Mouse (Mus musculus) left cerebral cortex, postnatal 36 days (tissue): ENCODE data around the gene Cd83. TPM values are rescaled to one million over a fixed set of nuclear protein-coding genes. Genes with fewer than 3 reads are reported as not detected.
A peak's percentile ranks its signal among the peaks of the same experiment; 100 is the strongest.

Source experiments
- DNase-seq, 2 experiments: peaks; one replicate each; pipeline ENCODE4 v3.0.0; 2021 to 2022; ENCODE audit warnings: low spot score in 2 of 2, mixed read lengths in 1 of 2
- intact Hi-C: fragments of 180-260 bp; cut with DNase I; formaldehyde crosslinking; loops from one replicate; pipeline ENCODE4 v1.15.1; 2025
- total RNA-seq, 2 experiments: library from RNA; stranded (reverse); gene quantifications; 2 replicates each; pipeline ENCODE4 v1.2.3; 2021

Cd83 gene
- total RNA-seq, 2 experiments from 2014 or later, result 7.7 to 9.6 TPM

DNA sequence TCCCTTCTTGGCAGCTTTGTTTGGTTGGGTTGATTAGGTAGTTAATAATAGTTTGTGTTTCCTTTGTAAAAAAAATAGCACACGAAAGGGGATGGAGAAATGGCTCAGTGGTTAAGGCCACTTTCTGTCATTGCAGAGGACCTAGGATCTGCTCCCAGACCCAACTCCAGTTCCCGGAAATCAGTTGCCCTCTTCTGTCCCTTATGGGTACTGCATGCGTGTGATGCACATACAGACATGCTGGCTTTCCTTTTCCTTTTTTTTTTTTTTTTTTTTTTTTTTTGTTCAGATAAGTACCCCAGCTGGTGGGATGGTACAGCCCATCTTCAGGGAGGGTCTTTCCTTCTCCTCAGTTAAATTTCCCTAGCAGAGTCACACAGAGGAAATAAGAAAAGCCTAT, 20.1 kb downstream of the Cd83 start:
- DNase-seq, result no peak
- intact Hi-C loops, result no loop called here

DNA sequence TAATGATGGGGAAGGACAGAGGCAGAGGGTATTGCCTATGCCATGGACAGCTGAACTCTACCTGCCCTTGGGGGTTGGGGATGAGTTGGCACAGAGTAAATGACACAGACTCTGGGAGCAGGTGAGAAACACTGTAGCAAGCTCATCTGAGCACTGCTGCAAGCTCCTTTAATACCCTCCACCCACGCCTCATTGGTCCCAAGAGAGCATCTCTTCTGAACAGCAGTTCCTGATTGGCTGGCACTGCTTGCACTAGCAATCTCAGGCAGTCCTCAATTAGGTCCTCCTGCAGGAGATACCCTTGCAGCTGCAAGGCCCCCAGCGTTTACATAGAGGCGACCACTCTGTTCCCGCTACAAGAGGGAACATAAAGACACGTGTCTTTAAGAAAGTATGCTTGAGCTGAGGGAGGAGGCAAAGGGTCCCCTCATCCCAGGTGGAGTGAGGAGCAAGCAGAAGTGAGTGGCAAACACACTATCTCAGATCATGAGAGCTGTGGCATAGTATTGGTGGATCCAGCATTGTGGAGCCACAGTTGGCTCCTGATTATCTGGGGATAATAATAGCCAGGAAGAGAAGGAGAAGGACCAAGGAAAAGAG, 20.7 kb downstream of the Cd83 start:
- intact Hi-C loops, result no loop called here
- no peak for DNase-seq

DNA sequence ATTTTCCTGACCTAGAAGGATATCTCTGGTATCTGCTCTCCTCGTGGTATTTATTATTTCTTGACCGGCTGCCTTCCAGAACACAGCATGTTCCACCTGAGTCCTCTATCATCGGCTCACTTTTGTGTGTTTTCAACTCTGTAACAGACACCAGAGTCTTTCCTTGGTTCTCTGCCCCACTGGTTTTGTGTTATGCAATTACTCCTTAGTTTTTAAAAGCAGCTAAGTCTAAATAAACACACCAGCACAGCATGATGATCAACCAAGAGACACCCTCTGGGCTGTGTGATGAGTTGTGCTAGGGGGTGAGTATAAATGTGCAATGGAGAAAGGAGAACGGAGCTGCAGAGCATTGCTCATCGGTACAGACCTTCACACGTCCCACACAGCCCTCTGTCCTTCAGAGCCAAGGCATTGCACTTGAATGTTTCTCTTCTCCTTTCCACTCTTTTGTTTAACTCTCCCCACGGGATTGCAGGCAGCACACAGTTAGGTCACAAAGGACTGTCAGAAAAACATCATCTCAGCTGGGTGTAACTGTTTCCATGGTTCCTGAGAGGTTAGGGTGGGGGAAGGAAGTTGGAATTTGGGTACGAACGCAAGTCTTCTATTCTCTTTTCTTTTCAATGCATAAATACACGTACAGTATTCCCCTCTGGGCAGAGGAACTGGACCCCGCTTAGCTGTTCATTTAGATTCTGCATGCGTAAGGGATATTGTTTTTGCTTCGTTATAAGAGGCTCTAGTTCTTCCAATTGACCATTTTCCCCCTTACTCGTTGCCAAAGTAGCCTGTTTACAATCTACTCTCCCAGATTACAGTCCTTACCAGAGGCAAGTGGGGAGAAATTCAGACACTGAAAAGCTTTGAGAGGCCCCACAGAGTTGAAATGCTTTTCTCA, 22.0 kb downstream of the Cd83 start:
- intact Hi-C loops, result no loop called here
- no peak for DNase-seq

GRCm38 (mm10) chr13:43807272-43807675, 22.7 kb downstream of the Cd83 start:
- intact Hi-C loops, result no loop called here
- DNase-seq, result no peak

- no peak for DNase-seq
- intact Hi-C loops, result no loop called here
Measured at GRCm38 (mm10) chr13:43810621-43811020, 26.0 kb downstream of the Cd83 start.

DNA sequence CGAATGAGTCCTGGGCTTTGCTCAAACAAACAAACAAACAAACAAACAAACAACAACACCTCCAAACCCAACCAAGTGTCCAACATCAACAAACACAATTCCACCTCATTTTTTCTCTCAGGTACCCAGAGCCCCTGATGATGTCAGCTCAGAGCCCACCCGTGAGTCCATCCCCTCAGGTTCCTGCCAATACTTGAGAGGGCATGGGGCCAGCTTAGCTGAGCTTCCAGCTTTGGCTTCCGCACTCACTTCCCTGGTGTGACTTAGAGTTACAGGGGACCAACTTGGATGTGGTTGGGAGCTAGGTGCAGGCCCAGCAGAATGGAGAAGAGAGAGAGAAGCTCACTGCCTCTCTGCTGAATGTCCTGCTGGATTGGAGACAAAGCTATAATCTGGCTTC, 27.3 kb downstream of the Cd83 start:
- DNase-seq, result no peak
- intact Hi-C loops, result no loop called here

DNA sequence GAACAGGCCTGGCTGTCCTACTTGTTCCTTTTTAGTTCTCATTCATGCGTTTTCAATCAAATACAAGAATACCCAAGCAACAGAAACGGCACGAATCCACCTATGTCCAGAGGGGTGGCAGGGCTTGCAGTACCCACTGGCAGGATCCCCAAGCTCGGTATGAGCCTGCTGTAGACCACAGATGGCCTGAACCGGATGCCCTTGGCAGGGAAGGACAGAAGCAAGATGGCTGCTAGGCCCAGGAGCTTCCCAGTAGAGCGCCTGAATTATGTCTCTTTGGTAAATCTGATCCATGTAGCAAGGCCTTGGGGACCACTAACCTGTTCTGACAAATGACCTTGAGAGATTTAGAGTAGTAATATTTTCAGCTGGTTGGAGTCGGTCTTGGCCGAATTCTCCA, 28.9 kb downstream of the Cd83 start:
- no peak for DNase-seq
- intact Hi-C loops, result no loop called here

DNA sequence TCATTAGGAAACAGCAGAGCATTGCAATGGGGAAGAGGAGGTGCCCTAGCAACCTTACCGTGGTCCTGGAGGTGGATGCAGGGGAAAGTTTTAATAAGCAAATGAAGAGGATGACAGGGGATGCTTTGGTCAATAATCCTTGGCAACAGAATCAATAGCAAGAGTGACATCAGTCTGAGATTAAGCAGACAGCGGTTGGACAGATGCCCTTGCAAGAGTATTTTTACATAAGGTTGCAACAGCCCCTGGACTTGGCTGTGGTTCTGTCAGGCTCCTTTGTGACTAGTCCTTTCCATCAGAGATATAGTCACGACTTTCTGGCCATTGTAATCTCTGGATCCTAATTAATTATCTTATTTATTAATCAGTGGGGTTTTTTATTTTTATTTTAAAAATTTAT, 32.9 kb downstream of the Cd83 start:
- intact Hi-C loops, result no loop called here
- DNase-seq, result no peak

DNA sequence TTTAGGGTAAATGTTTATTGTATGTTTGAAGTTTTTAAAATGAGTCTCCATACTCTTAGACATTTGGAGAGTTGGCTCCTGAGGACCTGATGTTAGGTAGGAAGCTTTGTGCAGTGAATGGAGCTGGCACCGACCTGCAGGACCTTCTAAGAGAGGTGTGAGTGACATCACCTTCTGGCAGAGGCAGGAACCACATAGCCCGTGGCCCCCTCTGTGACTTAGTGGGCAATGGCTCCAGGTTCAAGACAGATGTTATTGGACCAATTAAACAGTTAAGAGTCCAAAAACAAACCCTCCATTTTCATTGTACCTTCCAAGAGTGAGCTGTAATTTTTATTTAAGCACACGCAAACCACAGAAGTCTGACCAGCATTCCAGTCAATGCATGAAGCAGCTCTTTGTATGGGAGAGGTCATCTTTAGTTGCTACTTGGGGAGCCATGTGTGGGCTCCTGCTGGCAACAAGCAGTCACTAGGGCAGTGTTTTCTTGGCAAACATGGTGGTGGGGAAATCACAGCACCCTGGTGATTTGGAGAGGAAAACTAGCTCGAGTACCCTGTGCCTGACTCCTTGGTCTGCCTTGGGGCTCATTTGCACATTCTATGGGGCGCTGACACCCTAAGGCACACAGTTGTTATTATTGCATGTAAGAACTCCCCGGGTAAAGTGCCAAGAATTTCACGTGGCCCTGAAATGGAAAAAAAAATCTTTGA, 33.9 kb downstream of the Cd83 start:
- intact Hi-C loops, result no loop called here
- no peak for DNase-seq

DNA sequence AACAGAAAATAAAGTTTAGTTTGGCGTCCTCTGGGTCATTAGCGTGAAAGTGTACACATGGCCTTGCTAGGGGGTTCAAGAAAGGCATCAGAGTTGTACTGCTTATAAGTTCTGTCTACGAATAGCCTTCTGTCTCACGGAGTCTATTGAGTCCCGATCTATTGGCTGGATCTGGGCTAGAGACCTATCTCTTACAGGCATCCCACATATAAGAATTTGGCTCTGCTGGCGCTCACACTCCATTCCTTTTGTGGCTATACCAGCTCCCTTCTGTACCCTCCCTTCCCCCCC, 34.4 kb downstream of the Cd83 start:
- intact Hi-C loops, result no loop called here
- no peak for DNase-seq

GRCm38 (mm10) chr13:43820071-43820470, 35.5 kb downstream of the Cd83 start:
- intact Hi-C loops, result no loop called here
- DNase-seq, result no peak

GRCm38 (mm10) chr13:43822306-43822705, 37.7 kb downstream of the Cd83 start:
- intact Hi-C loops, result no loop called here
- DNase-seq, result no peak

DNA sequence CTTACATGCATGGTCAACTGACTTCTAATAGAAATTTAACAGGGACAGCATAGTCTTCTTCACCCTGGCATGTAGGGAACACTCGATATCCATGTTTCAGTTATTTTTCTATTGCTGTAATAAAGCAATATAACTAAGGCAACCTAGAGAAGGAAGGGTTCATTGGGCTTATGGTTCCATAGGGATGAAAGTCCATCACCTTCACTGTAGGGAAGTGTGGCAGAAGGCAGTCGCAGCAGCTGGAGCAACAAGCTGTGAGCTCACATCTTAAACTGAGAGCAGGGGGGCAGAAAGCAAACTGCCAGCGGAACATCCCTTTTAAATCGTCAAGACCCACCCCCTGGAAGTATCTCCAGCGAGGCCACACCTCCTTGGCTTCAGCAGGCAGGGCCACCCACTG, 44.1 kb downstream of the Cd83 start:
- intact Hi-C loops, result no loop called here
- DNase-seq, result no peak

DNA sequence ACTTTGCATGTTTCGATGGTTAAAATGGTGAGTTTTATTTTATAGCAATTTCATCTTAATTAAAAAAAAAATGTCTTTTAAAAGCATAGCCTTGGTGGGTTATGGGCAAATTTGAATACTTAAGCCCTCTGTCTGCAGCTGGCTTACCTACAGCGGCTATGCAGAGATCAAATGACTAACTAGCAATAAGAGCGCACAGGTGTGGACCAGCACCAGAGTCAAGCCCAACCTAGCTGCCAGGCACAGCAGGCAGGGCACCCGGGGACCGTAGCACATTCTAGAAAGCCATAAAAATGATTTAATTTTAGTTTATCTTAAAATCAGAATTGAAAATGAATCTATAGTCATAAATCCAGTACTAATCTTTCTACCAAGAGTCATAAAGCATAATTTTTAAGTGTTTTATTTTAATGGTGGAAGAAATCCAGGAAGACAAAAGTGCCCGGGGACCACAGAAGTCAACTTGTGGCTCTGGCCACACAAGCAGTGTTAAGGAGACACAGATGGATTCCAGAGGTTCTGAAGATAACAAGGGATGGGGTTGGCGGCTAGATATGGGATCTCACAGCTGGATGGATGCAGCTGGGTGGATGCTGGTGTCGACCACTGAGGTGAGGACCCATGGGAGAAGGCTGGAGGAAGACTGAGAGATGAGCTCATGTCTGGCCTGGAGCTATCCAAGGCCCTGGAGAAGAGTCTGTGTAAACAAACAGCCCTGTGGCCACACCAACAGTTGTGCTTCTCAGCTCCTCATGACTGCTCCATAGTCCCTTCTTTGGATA, 46.5 kb downstream of the Cd83 start:
- intact Hi-C loops, result no loop called here
- no peak for DNase-seq

- DNase-seq, result no peak
- intact Hi-C loops, result no loop called here
Measured at GRCm38 (mm10) chr13:43832731-43833130, 48.2 kb downstream of the Cd83 start.

DNA sequence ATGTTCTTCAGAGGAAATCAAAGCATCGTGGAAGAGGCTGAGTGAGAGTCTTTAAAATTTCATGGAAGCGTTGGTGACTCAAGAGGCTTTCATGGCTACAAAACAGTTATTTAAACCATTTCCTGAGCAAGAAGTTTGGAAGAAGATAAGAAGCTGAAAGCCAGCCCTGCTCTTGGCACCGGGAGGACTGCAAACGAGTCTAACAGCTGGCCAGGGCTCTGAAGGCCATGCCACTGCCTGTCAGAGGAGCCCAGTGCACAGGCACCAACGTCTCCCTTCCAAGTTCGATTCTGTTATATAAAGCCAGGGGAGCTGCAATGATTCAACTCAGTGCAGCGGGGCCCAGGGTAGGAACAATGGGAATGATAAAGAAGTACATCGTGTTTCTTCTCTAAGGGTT, 51.8 kb downstream of the Cd83 start:
- no peak for DNase-seq
- intact Hi-C loops, result no loop called here

GRCm38 (mm10) chr13:43837812-43838211, 53.2 kb downstream of the Cd83 start:
- intact Hi-C loops, result no loop called here
- DNase-seq, result no peak

- intact Hi-C loops, result no loop called here
- DNase-seq, result peak; percentile 21 to 22
Measured at GRCm38 (mm10) chr13:43845151-43845550, 60.6 kb downstream of the Cd83 start.

DNA sequence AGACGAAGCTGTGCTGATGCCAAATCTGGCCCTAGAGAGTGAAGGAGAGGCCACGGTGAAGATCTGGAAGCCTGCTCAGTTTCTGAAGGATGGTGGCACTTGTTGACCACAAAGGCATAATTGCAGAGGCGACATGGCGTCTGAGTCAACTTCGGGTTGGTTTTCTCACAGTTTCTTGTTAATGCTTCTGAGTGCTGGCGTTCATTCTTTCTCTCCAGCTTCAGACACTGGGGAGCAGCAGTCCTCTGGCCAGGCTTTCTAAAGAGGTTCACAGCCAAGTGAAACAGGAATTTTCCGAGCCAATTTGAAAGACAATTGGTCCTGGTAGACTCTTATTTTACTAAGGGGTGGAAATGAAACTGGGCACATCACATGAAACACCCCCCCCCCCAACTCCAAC, 62.6 kb downstream of the Cd83 start:
- DNase-seq, result no peak
- intact Hi-C loops, result no loop called here

DNA sequence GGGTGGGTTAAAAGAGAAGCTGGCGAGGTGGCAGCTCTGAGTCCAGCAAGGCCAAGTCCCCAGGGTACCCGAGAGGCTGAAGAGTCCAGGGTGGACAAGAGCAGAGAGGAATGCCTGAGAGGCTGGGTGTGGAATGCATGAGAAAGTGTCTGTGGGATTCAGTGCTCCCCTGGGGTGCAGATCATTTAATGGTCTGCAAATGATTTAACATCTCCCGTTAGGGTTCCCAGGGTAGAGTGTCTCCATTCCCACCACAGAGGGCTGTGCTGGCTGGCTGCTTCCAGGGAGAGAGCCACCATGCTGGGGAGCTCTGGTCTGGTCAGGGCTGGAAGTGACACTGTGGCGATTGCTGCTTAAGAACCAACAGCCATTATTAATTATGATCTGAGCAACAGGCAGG, 65.2 kb downstream of the Cd83 start:
- intact Hi-C loops, result no loop called here
- DNase-seq, result no peak
